Comparison of ENCODE assay signal across 9 mouse cellular contexts in genomic region chr1:181284301-181285197, GRCm38 (mm10).
DNase-seq lines count a peak whose midpoint lies in the region; ATAC-seq and TF ChIP-seq lines count a peak whose summit lies in the region.
"Had no signal": no experiment of that assay in that cellular context is flagged by ENCODE, and none has a peak within 500 bp of the region (broad histone marks: within the 10 kb centered on the region; RNA-seq: fewer than 3 reads in every experiment).

No protein-coding gene starts in this region.

- H3K4me2 ChIP-seq in liver, embryonic 11.5 days = no peak overlapping the region
- no peak overlapping the region for H3K4me2 ChIP-seq in embryonic facial prominence, embryonic 14.5 days (ENCODE audit: low read depth, low read length)
- H3K4me2 ChIP-seq: liver, embryonic 15.5 days had no signal

- H3K4me3 ChIP-seq in liver, embryonic 11.5 days (ENCODE audit: low read depth, low read length) = no peak overlapping the region
- no peak overlapping the region for H3K4me3 ChIP-seq in embryonic facial prominence, embryonic 14.5 days (ENCODE audit: low read depth, low read length)
- H3K4me3 ChIP-seq in small intestine, adult 2 months (ENCODE audit: low read depth, low read length) = no peak overlapping the region
- H3K4me3 ChIP-seq: liver, embryonic 15.5 days had no signal

- no peak for TF ChIP-seq POLR2A in small intestine, adult 2 months (IDR thresholded peaks at IDR 0.05; ENCODE audit: low read depth, low read length)

- WGBS in liver, embryonic 11.5 days = 68% methylated on average over 10 of the region's 10 CpGs
- 70% methylated on average over 10 of the region's 10 CpGs for WGBS in embryonic facial prominence, embryonic 14.5 days
- WGBS in small intestine, adult 2 months = 77% methylated on average over 10 of the region's 10 CpGs

- H3K27ac ChIP-seq in liver, embryonic 11.5 days (ENCODE audit: low read depth, low read length) = no peak overlapping the region
- H3K27ac ChIP-seq in embryonic facial prominence, embryonic 14.5 days (replicated peaks; ENCODE audit: low read depth, low read length) = 0 out of 2 replicates have a peak overlapping the region, but pooled peaks have one; percentile 18
- peak overlapping the region; percentile 59 for H3K27ac ChIP-seq in small intestine, adult 2 months (ENCODE audit: insufficient read depth, low read depth, low read length)
- H3K27ac ChIP-seq: liver, embryonic 15.5 days had no signal

- H3K4me1 ChIP-seq in liver, embryonic 11.5 days (replicated peaks; ENCODE audit: control insufficient read depth, insufficient read depth, low read length) = no peaks in the 10 kb centered on the region
- H3K4me1 ChIP-seq in embryonic facial prominence, embryonic 14.5 days (ENCODE audit: control insufficient read depth, insufficient read depth, low read length) = no peaks in the 10 kb centered on the region; the same call in 1 of the 2 replicates
- H3K4me1 ChIP-seq in small intestine, adult 2 months (ENCODE audit: control insufficient read depth, insufficient read depth, insufficient read length, low read length) = peaks cover 14% of the 10 kb centered on the region

- DNase-seq in adrenal gland, postnatal 14 days = peak; percentile 16
- no peak for DNase-seq in adrenal gland, postnatal 25 days
- peak; percentile 24 for DNase-seq in liver, embryonic 11.5 days (ENCODE audit: low spot score)
- DNase-seq in liver = no peak
- DNase-seq in embryonic facial prominence, embryonic 14.5 days (ENCODE audit: low spot score) = peak; percentile 67
- no peak for DNase-seq in urinary bladder, adult 18-20 months (ENCODE audit: low spot score in 2 of 2)
- DNase-seq in cerebellum, adult 11 months = no peak

- no peaks in the 10 kb centered on the region for H3K9me3 ChIP-seq in liver, embryonic 11.5 days (ENCODE audit: control insufficient read depth, low read length)
- no peaks in the 10 kb centered on the region for H3K9me3 ChIP-seq in embryonic facial prominence, embryonic 14.5 days (ENCODE audit: control insufficient read depth, low read length)
- H3K9me3 ChIP-seq: liver, embryonic 15.5 days had no signal

- no peak for TF ChIP-seq CTCF in small intestine, adult 2 months (IDR thresholded peaks at IDR 0.05; ENCODE audit: extremely low read depth, insufficient read length, insufficient replicate concordance, low read depth, low read length)

- ATAC-seq in liver, embryonic 11.5 days (replicated peaks; ENCODE audit: low FRiP score) = no peak
- ATAC-seq in embryonic facial prominence, embryonic 14.5 days (ENCODE audit: low read depth) = peak; percentile 55; the same call in 1 of the 2 replicates

- no peaks in the 10 kb centered on the region for H3K36me3 ChIP-seq in liver, embryonic 11.5 days (ENCODE audit: control insufficient read depth, insufficient read depth, low read length)
- H3K36me3 ChIP-seq in embryonic facial prominence, embryonic 14.5 days (ENCODE audit: control insufficient read depth, insufficient read depth, low read length) = no peaks in the 10 kb centered on the region
- no peaks in the 10 kb centered on the region for H3K36me3 ChIP-seq in small intestine, adult 2 months (ENCODE audit: control insufficient read depth, insufficient read depth, low read length)
- H3K36me3 ChIP-seq: liver, embryonic 15.5 days had no signal

- H3K27me3 ChIP-seq in liver, embryonic 11.5 days (replicated peaks; ENCODE audit: control insufficient read depth, insufficient read depth, low read length) = no peaks in the 10 kb centered on the region
- H3K27me3 ChIP-seq in embryonic facial prominence, embryonic 14.5 days (replicated peaks; ENCODE audit: control insufficient read depth, insufficient read depth, low read length) = no peaks in the 10 kb centered on the region
- H3K27me3 ChIP-seq in small intestine, adult 2 months (ENCODE audit: control insufficient read depth, insufficient read depth, low read length) = no peaks in the 10 kb centered on the region

- no peak overlapping the region for H3K9ac ChIP-seq in liver, embryonic 11.5 days (ENCODE audit: low read depth, low read length)
- no peak overlapping the region for H3K9ac ChIP-seq in embryonic facial prominence, embryonic 14.5 days (ENCODE audit: low read depth, low read length)
- H3K9ac ChIP-seq: liver, embryonic 15.5 days had no signal

Comparison
In these comparisons a context has a peak if more than half of its experiments do, and no peak if none do; other contexts are left out.
1. DNase-seq: peak in adrenal gland, postnatal 14 days (single experiment), liver, embryonic 11.5 days (single experiment) and embryonic facial prominence, embryonic 14.5 days (single experiment); none in adrenal gland, postnatal 25 days (single experiment), liver (single experiment), urinary bladder, adult 18-20 months (0 of 2) and cerebellum, adult 11 months (single experiment).